Mouse (Mus musculus): ENCODE measurements around the gene Cd44. TPM values are rescaled to one million over a fixed set of nuclear protein-coding genes. Genes with fewer than 3 reads are reported as not detected.
A peak's percentile ranks its signal among the peaks of the same experiment; 100 is the strongest.

Gene Cd44
- polyA plus RNA-seq, 1 experiment from 2014 or later = 35.7 TPM

- Histone ChIP-seq H3K9me3 (ENCODE audit: control insufficient read depth, low read length) (no peaks in the 10 kb centered on the region), H3K4me1 (replicated peaks; ENCODE audit: control insufficient read depth, insufficient read depth, low read length) (no peaks in the 10 kb centered on the region), H3K27me3 (ENCODE audit: control insufficient read depth, insufficient read depth, low read depth, low read length) (no peaks in the 10 kb centered on the region), H3K9ac (ENCODE audit: low read length) (no peak overlapping the region), H3K4me2 (ENCODE audit: low read depth, low read length) (no peak overlapping the region), H3K4me3 (ENCODE audit: low read length) (no peak overlapping the region), H3K36me3 (ENCODE audit: control insufficient read depth, insufficient read depth, low read length) (0 out of 2 replicates have a peak, but pooled peaks cover 6% of the 10 kb centered on the region), H3K27ac (ENCODE audit: low read length) (no peak overlapping the region)
- 89% methylated on average over 9 of the region's 9 CpGs for WGBS
- ATAC-seq (ENCODE audit: low read depth) = no peak
Measured at GRCm38 (mm10) chr2:102825961-102826633, 75.4 kb downstream of the Cd44 start.

DNA sequence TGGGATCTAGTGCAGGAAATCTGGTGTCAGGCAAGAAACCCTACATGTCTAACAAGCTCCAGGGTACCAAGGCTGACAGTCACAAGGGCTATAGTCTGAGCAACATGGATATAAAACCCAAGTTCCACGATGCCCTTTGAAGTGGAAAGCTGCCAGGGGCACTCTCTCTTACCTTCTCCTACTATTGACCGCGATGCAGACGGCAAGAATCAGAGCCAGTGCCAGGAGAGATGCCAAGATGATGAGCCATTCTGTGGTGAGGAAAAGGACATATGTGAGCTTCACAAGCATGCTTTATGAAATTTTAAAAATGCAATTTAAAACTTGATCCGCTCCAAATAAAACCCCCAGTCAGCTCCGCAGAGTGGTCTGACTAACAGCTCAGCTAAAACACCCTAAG, 79.4 kb downstream of the Cd44 start:
- no peak overlapping the region for H3K9ac ChIP-seq (ENCODE audit: low read length)
- no peaks in the 10 kb centered on the region; the same call in 1 of the 2 replicates for H3K4me1 ChIP-seq (replicated peaks; ENCODE audit: control insufficient read depth, insufficient read depth, low read length)
- ATAC-seq (ENCODE audit: low read depth) = no peak
- no peak overlapping the region for H3K27ac ChIP-seq (ENCODE audit: low read length)
- no peaks in the 10 kb centered on the region for H3K27me3 ChIP-seq (ENCODE audit: control insufficient read depth, insufficient read depth, low read depth, low read length)
- no peak overlapping the region for H3K4me2 ChIP-seq (ENCODE audit: low read depth, low read length)
- peaks cover 9% of the 10 kb centered on the region; the same call in 1 of the 2 replicates for H3K36me3 ChIP-seq (ENCODE audit: control insufficient read depth, insufficient read depth, low read length)
- H3K9me3 ChIP-seq (ENCODE audit: control insufficient read depth, low read length) = no peaks in the 10 kb centered on the region
- H3K4me3 ChIP-seq (ENCODE audit: low read length) = no peak overlapping the region
- 88% methylated on average over 6 of the region's 6 CpGs for WGBS

- Histone ChIP-seq H3K9me3 (ENCODE audit: control insufficient read depth, low read length) (no peaks in the 10 kb centered on the region), H3K36me3 (ENCODE audit: control insufficient read depth, insufficient read depth, low read length) (peaks cover 9% of the 10 kb centered on the region; the same call in 1 of the 2 replicates), H3K4me1 (replicated peaks; ENCODE audit: control insufficient read depth, insufficient read depth, low read length) (no peaks in the 10 kb centered on the region; the same call in 1 of the 2 replicates), H3K27ac (ENCODE audit: low read length) (peak overlapping the region; percentile 15), H3K9ac (ENCODE audit: low read length) (no peak overlapping the region), H3K4me3 (ENCODE audit: low read length) (no peak overlapping the region), H3K27me3 (ENCODE audit: control insufficient read depth, insufficient read depth, low read depth, low read length) (no peaks in the 10 kb centered on the region), H3K4me2 (ENCODE audit: low read depth, low read length) (no peak overlapping the region)
- no peak for ATAC-seq (ENCODE audit: low read depth)
- 77% methylated on average over 8 of the region's 8 CpGs for WGBS
Measured at GRCm38 (mm10) chr2:102820790-102821189, 80.7 kb downstream of the Cd44 start.

DNA sequence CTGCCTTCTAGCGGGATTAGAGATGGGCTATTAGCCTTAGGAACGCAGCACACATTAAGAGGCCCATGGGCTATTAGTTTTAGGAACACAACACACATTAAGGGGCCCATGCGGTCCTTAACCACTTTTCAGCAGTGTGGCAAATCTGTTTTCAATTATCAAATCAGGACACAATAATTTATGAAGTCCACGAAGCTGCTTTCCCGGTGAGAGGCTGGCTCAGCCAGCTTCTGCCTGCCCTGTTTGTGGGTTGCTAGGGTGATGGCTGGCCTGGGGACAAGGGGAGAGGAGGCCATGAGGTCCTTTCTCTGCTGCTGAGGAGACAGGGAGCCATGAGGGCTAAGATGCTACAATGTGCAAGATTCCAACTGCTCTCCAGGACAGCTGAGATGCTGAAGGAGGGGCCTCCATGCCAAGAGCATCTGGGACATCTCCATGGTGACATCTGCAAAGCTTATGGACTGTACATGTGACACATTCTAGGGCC, 81.2 kb downstream of the Cd44 start:
- Histone ChIP-seq H3K36me3 (ENCODE audit: control insufficient read depth, insufficient read depth, low read length) (peaks cover 9% of the 10 kb centered on the region; the same call in 1 of the 2 replicates), H3K4me3 (ENCODE audit: low read length) (no peak overlapping the region), H3K27me3 (ENCODE audit: control insufficient read depth, insufficient read depth, low read depth, low read length) (no peaks in the 10 kb centered on the region), H3K27ac (ENCODE audit: low read length) (no peak overlapping the region), H3K4me1 (replicated peaks; ENCODE audit: control insufficient read depth, insufficient read depth, low read length) (no peaks in the 10 kb centered on the region; the same call in 1 of the 2 replicates), H3K9me3 (ENCODE audit: control insufficient read depth, low read length) (no peaks in the 10 kb centered on the region), H3K9ac (ENCODE audit: low read length) (no peak overlapping the region), H3K4me2 (ENCODE audit: low read depth, low read length) (no peak overlapping the region)
- WGBS = 67% methylated on average over 5 of the region's 5 CpGs
- ATAC-seq (ENCODE audit: low read depth) = peak; percentile 85

- Histone ChIP-seq H3K27ac (ENCODE audit: low read length) (peak overlapping the region; percentile 54), H3K27me3 (ENCODE audit: control insufficient read depth, insufficient read depth, low read depth, low read length) (no peaks in the 10 kb centered on the region)
- WGBS = 31% methylated on average over 6 of the region's 6 CpGs
Measured at GRCm38 (mm10) chr2:102815289-102815809, 86.1 kb downstream of the Cd44 start.

DNA sequence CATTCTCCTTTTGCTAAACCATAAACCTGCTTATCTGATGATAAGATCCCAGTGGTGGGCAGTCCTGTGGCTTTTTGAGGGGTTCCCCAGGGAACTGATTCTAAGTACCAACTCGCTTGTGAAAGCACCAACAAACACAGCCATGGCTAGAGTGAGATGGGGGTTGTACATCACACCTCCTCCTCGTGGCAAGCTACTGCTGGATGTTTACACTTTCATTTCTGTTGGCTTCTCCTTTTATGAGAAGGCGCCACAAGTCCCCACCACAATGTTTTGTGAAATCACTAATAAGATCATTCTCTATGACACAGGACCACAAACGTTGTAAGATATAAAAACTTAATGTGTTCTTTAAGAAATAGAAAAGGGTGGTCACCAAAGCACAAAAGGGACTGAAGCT, 88.7 kb downstream of the Cd44 start:
- no peaks in the 10 kb centered on the region for H3K36me3 ChIP-seq (ENCODE audit: control insufficient read depth, insufficient read depth, low read length)
- H3K27me3 ChIP-seq (ENCODE audit: control insufficient read depth, insufficient read depth, low read depth, low read length) = no peaks in the 10 kb centered on the region
- 53% methylated on average over 4 of the region's 4 CpGs for WGBS
- no peaks in the 10 kb centered on the region for H3K9me3 ChIP-seq (ENCODE audit: control insufficient read depth, low read length)
- no peak overlapping the region for H3K4me3 ChIP-seq (ENCODE audit: low read length)
- no peak for ATAC-seq (ENCODE audit: low read depth)
- no peak overlapping the region for H3K9ac ChIP-seq (ENCODE audit: low read length)
- no peak overlapping the region for H3K4me2 ChIP-seq (ENCODE audit: low read depth, low read length)
- no peaks in the 10 kb centered on the region for H3K4me1 ChIP-seq (replicated peaks; ENCODE audit: control insufficient read depth, insufficient read depth, low read length)
- no peak overlapping the region for H3K27ac ChIP-seq (ENCODE audit: low read length)

More at GRCm38 (mm10) chr2:102815289-102815809, 86.1 kb downstream of the Cd44 start:
- no peaks in the 10 kb centered on the region for H3K9me3 ChIP-seq (ENCODE audit: control insufficient read depth, low read length)
- peaks cover 3% of the 10 kb centered on the region; the same call in 1 of the 2 replicates for H3K36me3 ChIP-seq (ENCODE audit: control insufficient read depth, insufficient read depth, low read length)
- H3K9ac ChIP-seq (ENCODE audit: low read length) = no peak overlapping the region
- no peak overlapping the region for H3K4me3 ChIP-seq (ENCODE audit: low read length)
- H3K4me1 ChIP-seq (replicated peaks; ENCODE audit: control insufficient read depth, insufficient read depth, low read length) = no peaks in the 10 kb centered on the region; the same call in 1 of the 2 replicates
- H3K4me2 ChIP-seq (ENCODE audit: low read depth, low read length) = no peak overlapping the region
- ATAC-seq (ENCODE audit: low read depth) = peak; percentile 80

GRCm38 (mm10) chr2:102809436-102809835, 92.0 kb downstream of the Cd44 start:
- Histone ChIP-seq H3K4me2 (ENCODE audit: low read depth, low read length) (no peak overlapping the region), H3K27me3 (ENCODE audit: control insufficient read depth, insufficient read depth, low read depth, low read length) (no peaks in the 10 kb centered on the region), H3K9ac (ENCODE audit: low read length) (no peak overlapping the region), H3K9me3 (ENCODE audit: control insufficient read depth, low read length) (no peaks in the 10 kb centered on the region), H3K27ac (ENCODE audit: low read length) (peak overlapping the region; percentile 38), H3K4me3 (ENCODE audit: low read length) (no peak overlapping the region), H3K36me3 (ENCODE audit: control insufficient read depth, insufficient read depth, low read length) (no peaks in the 10 kb centered on the region), H3K4me1 (replicated peaks; ENCODE audit: control insufficient read depth, insufficient read depth, low read length) (no peaks in the 10 kb centered on the region; the same call in 1 of the 2 replicates)
- no peak for ATAC-seq (ENCODE audit: low read depth)
- WGBS = 93% methylated on average over 1 of the region's 1 CpGs

DNA sequence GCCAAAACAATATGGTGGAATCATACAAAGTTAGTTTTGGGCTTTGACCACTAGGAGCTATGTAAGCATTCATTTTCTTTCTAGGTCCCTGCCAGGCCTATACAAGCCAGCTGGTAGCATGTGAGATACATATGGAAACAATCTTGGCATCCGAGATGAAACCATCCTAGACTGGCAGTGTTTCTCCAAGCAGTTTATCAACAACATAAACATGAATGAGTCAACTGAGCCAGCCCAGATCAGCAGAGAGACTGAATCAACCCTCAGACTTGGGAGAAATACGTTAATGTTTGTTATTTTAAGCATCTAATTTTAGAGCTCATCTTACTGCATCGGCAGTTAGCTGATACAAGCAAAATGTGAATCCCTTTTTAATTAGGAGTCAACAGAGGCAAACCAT, 93.8 kb downstream of the Cd44 start:
- no peak overlapping the region for H3K9ac ChIP-seq (ENCODE audit: low read length)
- no peaks in the 10 kb centered on the region for H3K9me3 ChIP-seq (ENCODE audit: control insufficient read depth, low read length)
- H3K27me3 ChIP-seq (ENCODE audit: control insufficient read depth, insufficient read depth, low read depth, low read length) = no peaks in the 10 kb centered on the region
- peak overlapping the region; percentile 56 for H3K27ac ChIP-seq (ENCODE audit: low read length)
- ATAC-seq (ENCODE audit: low read depth) = peak; percentile 71
- 36% methylated on average over 3 of the region's 3 CpGs for WGBS
- no peaks in the 10 kb centered on the region; the same call in 1 of the 2 replicates for H3K4me1 ChIP-seq (replicated peaks; ENCODE audit: control insufficient read depth, insufficient read depth, low read length)
- no peaks in the 10 kb centered on the region for H3K36me3 ChIP-seq (ENCODE audit: control insufficient read depth, insufficient read depth, low read length)
- H3K4me3 ChIP-seq (ENCODE audit: low read length) = no peak overlapping the region
- no peak overlapping the region for H3K4me2 ChIP-seq (ENCODE audit: low read depth, low read length)

- Histone ChIP-seq H3K9me3 (ENCODE audit: control insufficient read depth, low read length) (no peaks in the 10 kb centered on the region), H3K27ac (ENCODE audit: low read length) (0 out of 2 replicates have a peak overlapping the region, but pooled peaks have one; percentile 10), H3K4me1 (replicated peaks; ENCODE audit: control insufficient read depth, insufficient read depth, low read length) (no peaks in the 10 kb centered on the region; the same call in 1 of the 2 replicates), H3K27me3 (ENCODE audit: control insufficient read depth, insufficient read depth, low read depth, low read length) (no peaks in the 10 kb centered on the region), H3K4me2 (ENCODE audit: low read depth, low read length) (no peak overlapping the region), H3K9ac (ENCODE audit: low read length) (no peak overlapping the region), H3K36me3 (ENCODE audit: control insufficient read depth, insufficient read depth, low read length) (no peaks in the 10 kb centered on the region), H3K4me3 (ENCODE audit: low read length) (no peak overlapping the region)
- ATAC-seq (ENCODE audit: low read depth) = peak; percentile 52
- WGBS = 68% methylated on average over 4 of the region's 4 CpGs
Measured at GRCm38 (mm10) chr2:102805761-102806496, 95.5 kb downstream of the Cd44 start.
